ENCODE assay signal across 8 mouse cellular contexts in genomic region chr6:118594070-118594469, GRCm38 (mm10). TPM values are rescaled to one million over a fixed set of nuclear protein-coding genes. Genes with fewer than 3 reads are reported as not detected.
DNase-seq lines count a peak whose midpoint lies in the region; ATAC-seq lines count a peak whose summit lies in the region.

No protein-coding gene starts in this region.

- H3K27me3 ChIP-seq in intestine, embryonic 14.5 days (replicated peaks; ENCODE audit: control insufficient read depth, insufficient read depth, low read length) = peaks cover 12% of the 10 kb centered on the region; the same call in 1 of the 2 replicates

- H3K4me3 ChIP-seq in intestine, embryonic 14.5 days (ENCODE audit: low read depth, low read length) = peak overlapping the region; percentile 37

- H3K9ac ChIP-seq in intestine, embryonic 14.5 days (ENCODE audit: low read length) = peak overlapping the region; percentile 34; the same call in 1 of the 2 replicates

- intact Hi-C loops in heart, postnatal 25 days (cut with DNase I) = no loop called here

- no peaks in the 10 kb centered on the region for H3K9me3 ChIP-seq in intestine, embryonic 14.5 days (ENCODE audit: control insufficient read depth, low read length)

- 35% methylated on average over 10 of the region's 10 CpGs for WGBS in intestine, embryonic 14.5 days

- H3K36me3 ChIP-seq in intestine, embryonic 14.5 days (ENCODE audit: control insufficient read depth, insufficient read depth, low read length) = no peaks in the 10 kb centered on the region

- DNase-seq in heart, adult 11 months = peak; percentile 83
- DNase-seq in heart, postnatal 25 days (ENCODE audit: low spot score) = no peak
- peak; percentile 4 for DNase-seq in c-Kit-positive CD71-negative TER-119-negative erythroid progenitor cells, embryonic 14.5 days (ENCODE audit: low read depth)
- DNase-seq in intestine, embryonic 14.5 days (ENCODE audit: low spot score) = no peak
- DNase-seq in T-cell, adult 2 months (ENCODE audit: low spot score) = no peak
- no peak for DNase-seq in right cerebral cortex, postnatal 14 days
- no peak for DNase-seq in gastrocnemius, adult 8-10 months (ENCODE audit: low spot score in 2 of 2)

- 0 out of 2 replicates have a peak, but pooled peaks cover 8% of the 10 kb centered on the region for H3K4me1 ChIP-seq in intestine, embryonic 14.5 days (replicated peaks; ENCODE audit: control insufficient read depth, insufficient read depth, low read length)

- H3K27ac ChIP-seq in intestine, embryonic 14.5 days (ENCODE audit: low read depth) = no peak overlapping the region

- ATAC-seq in intestine, embryonic 14.5 days (replicated peaks; ENCODE audit: low FRiP score, low TSS enrichment, low read depth) = peak; percentile 29
- 0 out of 2 replicates have a peak, but pooled peaks have one; percentile 14 for ATAC-seq in megakaryocyte progenitor cell, adult 5-6 weeks (replicated peaks; ENCODE audit: poor library complexity)

- H3K4me2 ChIP-seq in intestine, embryonic 14.5 days (ENCODE audit: low read length) = peak overlapping the region; percentile 68

RNA-seq across cellular contexts. Expression of gene Ankrd26, which starts 32.0 kb away (rescaled TPM):
- 1 to 10 TPM; 1.9 to 2.0 TPM for total RNA-seq in heart, postnatal 25 days (2021)
- 11.4 and 15.6 TPM in 2 replicates for polyA plus RNA-seq in intestine, embryonic 14.5 days (2014; fragmentation: Nextera tagmentation; extraction: Ambion mirVana)
- total RNA-seq in megakaryocyte progenitor cell, adult 5-6 weeks (2015) = 8.6 and 14.6 TPM in 2 replicates
- total RNA-seq in megakaryocyte progenitor cell, adult 5-6 weeks (2017) = 15.0 and 19.7 TPM in 2 replicates
- 1 to 10 TPM; 1.7 to 1.9 (median 1.7) TPM for total RNA-seq in gastrocnemius, adult 8-10 months (2022)

Comparison
In these comparisons a context has a peak if more than half of its experiments do, and no peak if none do; other contexts are left out.
1. DNase-seq: peak in heart, adult 11 months (single experiment) and c-Kit-positive CD71-negative TER-119-negative erythroid progenitor cells, embryonic 14.5 days (single experiment); none in heart, postnatal 25 days (single experiment), intestine, embryonic 14.5 days (single experiment), T-cell, adult 2 months (single experiment), right cerebral cortex, postnatal 14 days (single experiment) and gastrocnemius, adult 8-10 months (0 of 2).